Mouse (Mus musculus) liver, postnatal 0 days (tissue): Measurements from ENCODE around the gene Vps37c. TPM values are rescaled to one million over a fixed set of nuclear protein-coding genes. Genes with fewer than 3 reads are reported as not detected.

Experiments
- ATAC-seq: fragments of 200-750 bp; cut with Nextera tagmentation; 2 replicates; pipeline ENCODE4 v1.8.0; 2017; ENCODE audit warnings: mild to moderate bottlenecking, moderate library complexity
- DNase-seq: peaks from one replicate; pipeline ENCODE4 v3.0.0-alpha.2; 2016
- H3K27ac ChIP-seq: fragments of 300-500 bp; sonication (generic); 2 replicates; pipeline ENCODE4 v1.5.1; 2014; ENCODE audit warnings: antibody characterized with exemption, moderate library complexity, mild to moderate bottlenecking, low read depth
- H3K27me3 ChIP-seq: fragments of 300-500 bp; sonication (generic); 2 replicates; pipeline ENCODE4 v1.6.1; 2014; ENCODE audit warnings: low read length, control low read depth, mixed read lengths; ENCODE audit not compliant: insufficient read depth
- H3K36me3 ChIP-seq: fragments of 300-500 bp; sonication (generic); replicated peaks from 2 replicates; pipeline ENCODE4 v1.6.1; 2014; ENCODE audit warnings: mild to moderate bottlenecking, control low read depth, low read length, moderate library complexity, mixed read lengths; ENCODE audit not compliant: insufficient read depth
- H3K4me1 ChIP-seq: fragments of 300-500 bp; sonication (generic); 2 replicates; pipeline ENCODE4 v1.6.1; 2014; ENCODE audit warnings: antibody characterized with exemption, mild to moderate bottlenecking, control low read depth; ENCODE audit not compliant: insufficient read depth
- H3K4me2 ChIP-seq: fragments of 300-500 bp; sonication (generic); 2 replicates; pipeline ENCODE4 v1.6.1; 2014; ENCODE audit warnings: low read depth, mild to moderate bottlenecking, low read length, moderate library complexity, mixed read lengths
- H3K4me3 ChIP-seq: fragments of 300-500 bp; sonication (generic); 2 replicates; pipeline ENCODE4 v1.5.1; 2014; ENCODE audit warnings: low read depth, low read length
- H3K9ac ChIP-seq: fragments of 300-500 bp; sonication (generic); replicated peaks from 2 replicates; pipeline ENCODE4 v1.6.1; 2014; ENCODE audit warnings: mild to moderate bottlenecking, moderate library complexity
- H3K9me3 ChIP-seq: fragments of 300-500 bp; sonication (generic); 2 replicates; pipeline ENCODE4 v1.6.1; 2016; ENCODE audit warnings: mild to moderate bottlenecking, control low read depth, low read length, mixed read lengths
- CTCF ChIP-seq: sonication (generic); IDR thresholded peaks from 2 replicates; pipeline ENCODE4 v1.5.1; 2016; ENCODE audit warnings: antibody characterized with exemption, low read depth
- EP300 ChIP-seq: IDR thresholded peaks from 2 replicates; pipeline ENCODE4 v1.6.1; 2016; ENCODE audit warnings: antibody characterized with exemption, low read depth, mild to moderate bottlenecking
- WGBS: fragments of 180-500 bp; shearing (Covaris S2); extraction: QIAGEN DNeasy Blood & Tissue Kit; methylation state at CpG from one replicate; pipeline ENCODE4 v1.1.7; 2014; ENCODE audit not compliant: insufficient replicate concordance; 5-methylcytosine and 5-hydroxymethylcytosine counted together
- polyA plus RNA-seq: library from polyadenylated mRNA; unstranded; fragments of >200 nt; fragmentation: Nextera tagmentation; extraction: Ambion mirVana; gene quantifications from 2 replicates; pipeline ENCODE4 v1.2.1, GENCODE M21; 2015

Vps37c gene
- polyA plus RNA-seq, 1 experiment from 2014 or later = 9.4 TPM

DNA sequence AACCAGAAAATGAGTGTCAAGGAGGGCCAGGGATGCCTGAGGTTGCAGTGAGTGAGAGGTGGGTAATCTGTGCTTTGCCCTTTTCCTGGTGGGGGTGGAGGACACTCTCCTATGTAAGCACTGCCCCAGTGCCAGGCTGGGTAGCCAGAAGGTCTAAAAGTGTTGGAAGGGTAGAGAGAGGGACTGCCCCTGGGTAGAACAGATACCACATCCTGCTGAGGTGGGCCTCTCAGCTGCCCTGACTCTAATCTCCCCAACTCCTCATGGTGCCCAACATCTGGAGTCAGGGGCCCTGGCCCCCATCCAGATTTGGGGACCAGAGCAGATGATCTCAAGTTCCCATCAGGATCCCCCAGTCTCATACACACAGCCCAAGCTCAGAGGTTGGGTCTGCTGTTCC, 68.6 kb downstream of the Vps37c start:
- H3K9me3 ChIP-seq = no peaks in the 10 kb centered on the region
- H3K36me3 ChIP-seq = no peaks in the 10 kb centered on the region
- ATAC-seq (no peak), DNase-seq (no peak)
- H3K4me1 ChIP-seq = peaks cover 4% of the 10 kb centered on the region; the same call in 1 of the 2 replicates
- no peak overlapping the region for H3K27ac ChIP-seq
- no peak overlapping the region for H3K9ac ChIP-seq
- H3K4me2 ChIP-seq = no peak overlapping the region
- no peak for TF ChIP-seq CTCF
- TF ChIP-seq EP300 = no peak
- no peaks in the 10 kb centered on the region for H3K27me3 ChIP-seq
- no peak overlapping the region for H3K4me3 ChIP-seq

DNA sequence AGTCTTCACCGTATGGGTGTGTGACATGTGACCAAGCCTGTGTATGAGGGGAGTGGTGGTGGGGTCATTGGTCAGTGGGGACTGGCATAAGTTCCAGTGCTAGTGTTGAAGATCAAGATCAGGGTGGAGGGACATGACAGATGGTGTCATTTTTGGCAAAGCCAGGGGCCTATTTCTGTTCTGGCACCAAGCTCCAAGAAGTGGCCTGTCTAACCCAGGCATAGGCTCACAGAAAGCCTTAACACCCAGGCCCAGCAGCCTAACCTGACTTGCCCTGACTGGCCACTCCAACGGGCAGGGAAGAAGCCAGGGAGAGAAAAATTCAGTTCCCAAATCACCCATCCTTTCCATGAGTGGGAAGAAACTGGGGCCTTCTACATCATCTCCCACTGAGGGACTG, 69.0 kb downstream of the Vps37c start:
- H3K9me3 ChIP-seq = no peaks in the 10 kb centered on the region
- H3K4me2 ChIP-seq = no peak overlapping the region
- no peaks in the 10 kb centered on the region for H3K27me3 ChIP-seq
- DNase-seq = no peak
- TF ChIP-seq CTCF (no peak), EP300 (no peak)
- H3K4me1 ChIP-seq = peaks cover 4% of the 10 kb centered on the region; the same call in 1 of the 2 replicates
- no peak for ATAC-seq
- no peaks in the 10 kb centered on the region for H3K36me3 ChIP-seq
- WGBS = 73% methylated on average over 2 of the region's 2 CpGs
- no peak overlapping the region for H3K27ac ChIP-seq
- no peak overlapping the region for H3K4me3 ChIP-seq
- H3K9ac ChIP-seq = no peak overlapping the region

DNA sequence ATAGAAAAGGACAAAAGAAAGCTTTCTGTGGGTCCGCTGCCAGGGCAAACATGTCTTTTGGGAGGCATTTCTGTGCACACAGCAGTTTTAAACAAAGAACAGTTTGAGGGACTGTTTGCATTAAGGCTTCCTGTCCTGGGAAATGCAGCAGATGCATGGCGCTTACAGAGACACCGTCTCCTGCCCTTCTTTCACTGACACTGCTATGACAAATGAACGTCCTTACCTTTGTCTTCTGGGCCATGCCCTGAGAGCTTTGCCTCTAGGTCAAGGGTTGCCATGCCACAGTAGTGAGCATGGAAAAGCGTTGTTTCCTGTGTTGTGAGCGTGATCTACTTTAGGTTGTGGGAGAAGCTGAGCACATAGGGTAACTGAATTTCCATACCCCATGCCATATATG, 70.2 kb downstream of the Vps37c start:
- WGBS = 66% methylated on average over 6 of the region's 6 CpGs
- Histone ChIP-seq H3K9me3 (no peaks in the 10 kb centered on the region), H3K9ac (no peak overlapping the region), H3K27ac (no peak overlapping the region), H3K4me1 (peaks cover 4% of the 10 kb centered on the region; the same call in 1 of the 2 replicates), H3K4me3 (no peak overlapping the region), H3K27me3 (no peaks in the 10 kb centered on the region), H3K4me2 (no peak overlapping the region), H3K36me3 (no peaks in the 10 kb centered on the region)
- DNase-seq (no peak), ATAC-seq (no peak)
- TF ChIP-seq CTCF (no peak), EP300 (no peak)

DNA sequence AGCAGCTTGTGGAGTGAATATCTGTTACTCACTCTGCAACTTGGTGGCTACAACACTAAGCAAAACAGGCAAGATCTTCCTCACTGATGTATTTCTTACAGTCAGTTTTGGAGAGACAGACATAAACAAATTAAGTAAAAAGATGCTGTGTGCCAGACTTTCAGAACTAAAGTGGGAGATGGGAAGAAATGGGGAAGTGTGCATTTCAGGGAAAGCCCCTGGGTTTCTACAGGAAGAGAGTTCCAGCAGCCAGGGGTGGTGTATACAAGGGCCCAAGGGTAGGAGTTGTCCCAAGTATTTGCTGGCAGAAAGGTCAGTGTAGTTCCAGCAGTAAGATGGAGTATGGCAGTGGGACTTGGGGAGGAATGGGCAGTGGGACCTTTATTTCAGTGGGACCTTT, 71.0 kb downstream of the Vps37c start:
- no peak overlapping the region for H3K27ac ChIP-seq
- peaks cover 4% of the 10 kb centered on the region; the same call in 1 of the 2 replicates for H3K4me1 ChIP-seq
- TF ChIP-seq CTCF (no peak), EP300 (no peak)
- no peak overlapping the region for H3K9ac ChIP-seq
- no peaks in the 10 kb centered on the region for H3K27me3 ChIP-seq
- no peak for DNase-seq
- H3K36me3 ChIP-seq = no peaks in the 10 kb centered on the region
- H3K9me3 ChIP-seq = no peaks in the 10 kb centered on the region
- ATAC-seq = no peak
- H3K4me3 ChIP-seq = no peak overlapping the region
- no peak overlapping the region for H3K4me2 ChIP-seq

DNA sequence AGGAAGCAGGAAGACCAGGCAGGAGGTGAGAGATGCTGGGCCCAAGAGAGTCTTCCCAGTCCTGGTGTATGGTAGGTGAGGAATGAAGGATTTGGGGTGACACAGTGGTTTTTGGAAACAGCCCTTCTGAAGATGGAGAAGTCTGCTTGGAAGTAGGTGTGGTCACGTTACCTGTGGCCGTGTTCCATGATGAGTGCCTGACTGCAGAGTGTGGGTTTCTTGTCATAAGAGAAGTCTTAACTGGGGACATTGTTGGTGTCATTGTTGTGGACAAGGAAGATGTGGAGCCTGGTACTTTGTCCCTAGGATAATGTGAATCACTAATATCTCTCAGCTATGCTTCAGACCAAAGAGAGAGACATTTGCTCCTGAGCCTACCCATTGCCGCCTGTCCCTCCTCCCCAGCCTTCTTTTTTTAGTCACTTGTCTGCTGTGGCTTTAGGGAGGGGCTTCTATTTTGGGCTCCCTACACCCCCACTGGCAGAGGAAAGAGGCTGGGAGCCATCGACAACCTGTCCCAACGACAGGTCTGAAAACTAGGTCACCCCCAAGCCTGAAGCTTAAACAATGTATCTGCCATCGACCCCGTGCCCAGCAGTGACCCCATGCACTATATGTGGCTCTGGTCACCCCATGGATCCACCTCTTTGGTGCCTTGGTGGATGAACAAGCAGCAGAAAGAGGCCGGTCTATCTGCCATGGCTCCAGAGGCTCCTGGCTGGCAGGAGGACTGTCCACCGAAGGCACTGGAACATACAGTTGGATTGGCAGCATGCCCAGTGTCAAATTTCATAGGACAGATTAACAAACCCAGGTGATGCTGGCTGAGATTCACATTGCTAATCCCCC, 71.7 kb downstream of the Vps37c start:
- H3K4me2 ChIP-seq = no peak overlapping the region
- no peak for ATAC-seq
- peaks cover 4% of the 10 kb centered on the region; the same call in 1 of the 2 replicates for H3K4me1 ChIP-seq
- no peak for DNase-seq
- H3K27me3 ChIP-seq = no peaks in the 10 kb centered on the region
- no peaks in the 10 kb centered on the region for H3K9me3 ChIP-seq
- no peak overlapping the region for H3K9ac ChIP-seq
- no peak overlapping the region for H3K4me3 ChIP-seq
- H3K36me3 ChIP-seq = no peaks in the 10 kb centered on the region
- no peak overlapping the region for H3K27ac ChIP-seq
- 64% methylated on average over 9 of the region's 9 CpGs for WGBS
- no peak for TF ChIP-seq CTCF
- no peak for TF ChIP-seq EP300

DNA sequence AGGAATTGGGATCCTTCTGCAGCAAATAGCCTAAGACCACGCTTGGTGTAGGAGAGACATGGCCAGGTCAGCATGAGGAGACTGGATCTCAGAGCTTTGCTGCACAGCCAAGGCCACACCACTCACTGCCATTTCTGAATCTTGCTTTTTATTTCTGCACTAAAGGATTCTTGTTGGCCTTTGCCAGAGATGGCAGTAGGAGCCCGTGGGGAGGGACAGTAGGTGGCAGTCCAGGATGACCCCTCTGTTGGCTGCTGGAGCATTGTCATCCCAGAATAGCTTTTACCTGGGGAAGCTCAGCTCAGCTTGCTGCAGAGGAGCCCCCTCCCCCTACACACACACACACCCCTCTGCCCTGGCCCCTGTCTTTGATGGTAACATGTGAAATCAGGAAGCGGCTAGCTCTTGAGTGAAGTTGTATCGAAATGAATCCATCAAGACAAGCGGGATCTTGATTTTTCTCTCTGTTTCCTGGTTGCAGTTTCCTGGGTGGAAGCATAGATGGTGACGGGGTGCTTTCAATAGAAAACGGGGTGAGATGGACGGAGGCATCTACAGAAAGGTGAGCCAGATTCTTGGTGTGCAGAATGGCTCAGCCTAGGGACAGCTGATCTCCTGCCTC, 73.4 kb downstream of the Vps37c start:
- DNase-seq (no peak), ATAC-seq (no peak)
- WGBS = 75% methylated on average over 8 of the region's 8 CpGs
- no peak overlapping the region for H3K9ac ChIP-seq
- H3K4me3 ChIP-seq = no peak overlapping the region
- H3K9me3 ChIP-seq = no peaks in the 10 kb centered on the region
- H3K4me2 ChIP-seq = no peak overlapping the region
- no peaks in the 10 kb centered on the region for H3K27me3 ChIP-seq
- H3K27ac ChIP-seq = no peak overlapping the region
- no peak for TF ChIP-seq EP300
- no peak for TF ChIP-seq CTCF
- H3K36me3 ChIP-seq = no peaks in the 10 kb centered on the region
- H3K4me1 ChIP-seq = peaks cover 4% of the 10 kb centered on the region; the same call in 1 of the 2 replicates
